Mouse (Mus musculus) cerebellum, postnatal 36 days (tissue): ENCODE measurements around the gene 1700067P10Rik.

Experiments used
- DNase-seq, 2 experiments: peaks; one replicate each; pipeline ENCODE4 v3.0.0; 2021 to 2022; ENCODE audit warnings: mixed read lengths in 2 of 2

1700067P10Rik gene

DNA sequence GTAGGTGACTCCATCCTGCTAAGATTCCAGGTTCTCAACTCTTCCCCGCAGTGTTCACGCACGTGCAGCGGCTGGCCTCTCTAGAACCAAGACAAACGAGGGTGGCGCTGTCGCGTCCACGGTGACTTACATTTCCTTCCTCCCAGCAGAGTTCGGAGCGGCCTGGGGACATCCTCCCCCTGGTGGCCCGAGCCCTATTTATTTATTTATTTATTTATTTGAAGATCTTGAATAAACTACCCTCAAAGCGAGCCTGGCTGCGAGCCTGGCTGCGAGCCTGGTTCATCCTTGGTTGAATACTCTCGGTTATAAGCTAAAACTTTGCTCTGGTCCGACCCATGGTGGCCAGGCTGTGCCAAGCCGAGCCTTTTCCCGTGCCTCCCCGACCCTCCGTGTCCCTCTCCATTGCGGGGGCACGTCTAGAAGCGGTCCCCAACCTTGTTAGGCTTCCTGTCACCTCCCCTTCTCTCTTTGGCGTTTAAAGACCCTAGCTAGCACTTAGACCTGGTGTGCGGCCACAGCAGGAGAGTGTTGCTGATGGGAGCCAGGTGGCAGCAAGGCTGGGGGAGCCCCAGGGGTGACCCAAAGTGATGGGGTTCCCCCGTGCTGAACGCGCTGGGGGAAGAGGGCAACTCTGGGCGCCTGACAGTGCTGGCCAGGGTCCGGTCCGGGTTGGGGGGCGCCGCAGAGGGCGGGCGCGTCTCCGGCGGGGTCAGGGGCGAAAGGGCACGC lies 8.1 kb downstream of the 1700067P10Rik start:
- peak; percentile 29 to 31 for DNase-seq

DNA sequence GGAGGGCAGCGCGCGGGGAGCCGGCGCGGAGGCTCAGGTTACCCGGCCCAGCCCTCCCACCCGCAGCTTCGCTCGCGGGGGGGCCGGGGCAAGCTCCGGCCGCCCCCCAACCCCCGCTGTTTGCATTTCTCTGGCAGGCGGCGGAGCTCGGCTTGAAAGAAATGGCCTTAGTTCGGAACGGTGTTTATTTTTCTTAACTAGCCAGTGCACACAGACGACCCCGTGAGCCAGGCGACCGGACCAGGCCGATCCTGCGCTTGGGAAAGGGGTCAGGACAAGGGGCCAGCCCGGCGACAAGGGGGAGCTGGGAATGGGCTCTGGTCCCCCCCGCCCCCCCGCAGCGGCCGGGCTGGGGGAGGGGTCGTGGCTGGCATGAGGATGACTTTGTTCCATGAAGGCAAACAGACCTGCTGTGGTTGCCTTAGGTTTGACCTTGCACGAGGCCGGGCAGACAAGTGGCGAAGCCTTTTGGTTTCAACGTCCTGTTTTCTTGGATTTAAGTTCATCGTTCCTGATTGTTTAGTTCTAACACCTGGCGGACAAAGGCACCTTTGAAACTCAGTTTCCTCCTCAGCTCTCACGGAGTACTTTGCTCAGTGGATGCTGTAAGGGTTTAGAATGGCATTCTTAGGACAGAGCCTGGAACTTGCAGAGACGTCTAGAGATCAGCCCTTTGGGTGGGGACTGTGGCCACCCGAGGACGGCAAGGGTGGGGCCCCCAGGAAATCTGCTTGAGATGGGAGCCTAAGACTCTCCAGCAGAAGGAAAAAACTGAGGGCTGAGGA lies 8.8 kb downstream of the 1700067P10Rik start:
- DNase-seq, result no peak

DNA sequence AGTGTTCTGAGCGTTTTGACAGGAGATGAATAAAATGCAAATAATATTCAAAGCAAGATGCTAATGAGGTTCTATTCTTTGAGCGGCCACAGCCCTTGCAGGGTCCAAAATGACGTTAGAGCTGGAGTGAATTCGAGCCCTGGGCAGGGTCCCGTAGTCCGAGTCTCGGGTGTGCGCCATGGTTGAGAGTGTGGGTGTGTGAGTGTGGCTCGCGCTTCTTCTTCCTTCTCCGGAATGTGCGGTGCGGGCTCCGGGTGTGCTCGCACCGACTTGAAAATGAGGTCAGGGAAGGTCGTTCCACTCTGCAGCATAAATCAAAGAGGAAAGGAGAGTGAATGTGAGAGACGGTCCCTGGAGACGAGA lies 9.4 kb downstream of the 1700067P10Rik start:
- DNase-seq, result no peak

DNA sequence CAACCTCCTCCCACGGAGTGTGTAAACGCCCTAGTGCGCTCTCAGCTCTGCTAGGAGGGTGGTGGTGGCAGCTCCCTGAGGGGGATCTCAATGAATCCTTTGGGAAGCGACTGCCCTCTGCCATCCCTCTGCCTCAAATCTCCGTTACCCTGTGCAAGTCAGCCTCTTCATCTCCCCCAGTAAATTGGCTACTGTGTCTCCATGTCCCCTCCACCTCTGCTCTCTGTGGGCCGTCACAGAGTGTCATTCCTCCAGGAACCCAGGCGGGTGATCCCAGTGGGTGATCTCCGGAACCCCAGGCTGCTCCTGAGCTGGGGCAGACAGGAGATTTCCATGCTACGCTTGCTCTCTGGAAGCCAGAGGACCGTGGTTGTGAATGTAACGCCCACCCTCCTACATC lies 10.2 kb downstream of the 1700067P10Rik start:
- no peak for DNase-seq

DNA sequence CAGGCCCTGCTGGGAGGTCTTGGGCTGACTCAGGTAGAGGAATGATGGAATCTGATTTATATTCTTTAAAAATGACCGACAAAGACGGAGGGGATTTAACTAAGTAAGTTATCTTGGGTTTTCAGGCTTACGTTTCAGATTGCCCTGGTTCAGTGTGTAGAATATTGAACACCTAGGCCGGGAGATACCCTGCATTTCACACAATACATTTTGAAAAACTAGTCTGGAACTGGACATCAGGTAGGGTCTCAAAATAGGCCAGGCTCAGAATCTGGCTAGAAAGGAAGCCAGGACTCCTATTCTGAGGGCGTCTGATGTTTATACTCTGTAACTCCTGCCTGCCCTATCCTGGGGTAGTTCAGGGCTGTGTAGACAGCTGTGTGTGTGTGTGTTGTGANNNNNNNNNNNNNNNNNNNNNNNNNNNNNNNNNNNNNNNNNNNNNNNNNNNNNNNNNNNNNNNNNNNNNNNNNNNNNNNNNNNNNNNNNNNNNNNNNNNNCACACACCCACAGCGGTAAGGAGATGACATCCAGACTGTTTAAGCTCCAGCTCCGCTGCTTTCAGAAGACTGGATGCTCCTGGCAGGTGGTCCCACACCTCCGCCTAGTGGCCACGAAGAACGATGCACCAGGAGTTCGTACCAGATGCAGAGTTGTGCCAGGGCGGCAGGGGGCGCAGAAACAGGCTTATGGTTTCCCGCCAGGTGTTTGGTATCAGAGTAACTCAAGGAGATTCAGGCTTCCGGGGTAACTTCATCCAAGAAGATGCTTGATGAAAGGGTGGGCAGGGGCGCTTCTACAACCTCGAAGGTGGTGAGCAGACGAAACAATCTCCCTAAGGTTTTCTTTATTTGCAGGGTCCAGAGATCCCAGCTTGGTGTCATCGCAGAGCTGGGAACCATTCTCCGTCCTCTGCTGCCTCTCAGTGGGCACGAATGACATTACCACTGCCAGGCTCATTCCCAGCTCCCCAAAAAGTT lies 11.6 kb downstream of the 1700067P10Rik start:
- peak; percentile 77 to 79 for DNase-seq

DNA sequence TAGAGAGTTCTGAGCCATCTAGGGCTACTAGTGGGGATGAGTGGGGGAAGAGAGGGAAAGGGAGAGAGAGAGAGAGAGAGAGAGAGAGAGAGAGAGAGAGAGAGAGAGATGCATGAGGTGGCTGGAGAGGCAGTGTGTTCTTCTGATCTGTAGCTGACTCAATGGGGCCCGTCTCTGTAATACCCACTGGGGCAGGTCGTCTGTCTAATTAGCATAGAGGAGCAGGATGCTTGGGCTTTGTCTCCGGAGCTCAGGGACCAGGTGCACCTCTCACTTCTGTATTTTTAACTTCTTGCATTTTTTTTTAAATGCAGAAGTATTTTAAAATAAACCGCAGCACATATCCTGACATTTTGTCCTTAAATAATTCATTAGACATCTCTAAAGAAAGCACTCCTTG lies 18.2 kb downstream of the 1700067P10Rik start:
- no peak for DNase-seq

DNA sequence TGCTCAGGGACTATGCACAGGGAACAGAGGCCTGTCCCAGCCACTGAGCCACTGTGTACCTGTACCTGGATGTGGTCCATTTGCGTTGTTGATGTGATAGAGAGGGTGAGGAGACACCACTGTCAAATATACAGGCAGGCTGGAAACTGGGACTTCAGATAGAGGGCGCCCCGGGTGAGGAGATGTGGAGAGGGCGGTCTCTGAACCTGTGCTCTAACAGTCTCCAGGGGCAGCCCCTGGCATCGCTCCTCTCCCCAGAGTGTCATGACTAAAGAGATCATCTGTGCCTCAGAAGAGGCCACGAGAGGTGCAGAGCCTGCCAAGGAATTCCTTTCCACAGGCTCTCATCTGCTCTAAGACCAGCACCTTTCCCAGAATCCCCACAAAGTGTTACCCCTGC lies 18.7 kb downstream of the 1700067P10Rik start:
- no peak for DNase-seq

DNA sequence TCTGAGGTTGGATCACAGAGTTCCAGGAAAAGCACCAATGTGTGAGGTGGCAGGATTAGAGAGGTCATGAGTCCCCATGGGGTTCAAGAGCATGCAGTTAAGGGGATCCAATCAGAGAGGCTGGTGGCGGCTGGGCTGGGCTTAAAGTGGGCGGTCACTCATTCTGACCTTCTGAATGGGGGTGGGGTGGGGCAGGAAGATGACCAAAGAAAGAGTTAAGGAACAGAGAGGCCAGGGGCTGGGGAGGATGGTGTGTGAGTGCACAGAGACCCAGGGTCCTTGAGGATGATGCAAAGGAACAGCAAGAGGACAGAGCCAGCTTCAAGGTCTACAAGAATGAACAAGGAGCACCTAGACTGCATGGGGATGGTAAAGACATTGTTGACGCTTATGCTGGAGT lies 19.4 kb downstream of the 1700067P10Rik start:
- no peak for DNase-seq

DNA sequence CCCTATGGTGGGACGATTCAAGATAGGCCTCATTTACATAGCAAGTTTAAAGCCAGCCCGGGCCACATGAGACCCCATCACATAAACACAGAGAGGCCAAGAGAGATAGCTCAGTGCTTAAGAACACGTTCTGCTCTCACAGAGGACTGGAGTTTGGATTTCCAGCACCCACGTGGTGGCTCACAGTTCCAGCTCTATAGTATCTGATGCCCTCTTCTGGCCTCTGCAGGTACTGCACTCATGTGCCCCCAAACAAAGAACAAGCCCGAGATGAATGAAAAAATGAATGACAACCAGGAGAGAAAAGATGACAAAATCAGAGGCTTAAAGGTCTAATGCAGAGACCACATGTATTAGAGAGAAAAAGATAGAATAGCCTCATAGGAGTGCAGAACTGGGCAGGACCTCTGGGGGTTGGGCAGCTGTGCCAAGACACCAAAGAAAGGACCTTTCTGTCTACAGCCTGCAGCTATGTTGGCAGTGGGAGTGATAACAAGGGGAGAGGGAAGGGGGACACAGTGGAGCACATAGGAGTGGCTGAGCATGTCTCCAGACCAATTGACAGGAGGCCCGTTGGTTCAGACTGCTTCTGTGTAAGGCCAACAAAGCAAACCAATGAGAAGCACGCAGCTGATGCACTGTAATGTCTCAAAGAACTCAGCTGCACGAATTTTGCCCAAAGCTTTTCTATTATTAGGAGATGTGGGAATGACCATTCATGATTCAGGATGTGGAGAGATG lies 21.6 kb downstream of the 1700067P10Rik start:
- peak in 1 of 2 experiments; percentile 17 for DNase-seq

DNA sequence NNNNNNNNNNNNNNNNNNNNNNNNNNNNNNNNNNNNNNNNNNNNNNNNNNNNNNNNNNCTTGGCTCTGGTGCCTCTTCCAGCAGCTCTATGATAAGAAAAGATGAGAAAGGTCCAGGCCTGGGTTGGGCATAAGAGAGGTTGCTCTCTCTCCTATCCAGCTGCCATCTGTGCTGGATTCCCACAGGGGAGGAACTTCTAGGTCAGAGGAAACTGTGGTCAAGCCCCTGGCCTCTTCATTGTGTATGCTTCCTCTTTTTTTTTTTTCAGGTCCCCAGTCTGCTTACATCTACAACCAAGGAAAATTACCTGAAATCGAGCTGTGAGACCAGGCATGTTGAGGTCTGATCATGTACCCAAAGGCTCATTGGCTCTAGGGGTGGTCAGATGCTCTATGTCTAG lies 29.5 kb downstream of the 1700067P10Rik start:
- DNase-seq, result no peak

DNA sequence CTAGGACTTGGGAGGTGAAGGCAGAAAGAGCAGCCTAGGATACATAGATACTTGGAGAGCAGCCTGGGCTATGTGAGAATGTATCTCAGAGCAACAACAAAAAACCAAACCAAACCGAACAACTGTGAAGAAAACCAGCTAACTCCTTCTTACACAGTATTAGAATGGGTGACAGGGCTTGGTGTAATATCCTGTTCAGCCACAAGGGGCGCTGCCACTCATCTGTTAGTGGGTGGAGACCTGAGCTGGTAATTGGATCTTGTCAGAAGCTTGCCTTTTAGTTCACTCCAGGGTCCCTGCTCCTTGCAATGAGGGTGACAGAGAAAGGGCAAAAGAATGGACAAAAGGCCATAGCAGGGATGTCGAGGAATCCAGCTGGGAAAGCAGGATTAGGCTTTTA lies 30.5 kb downstream of the 1700067P10Rik start:
- DNase-seq, result peak; percentile 68 to 70

DNA sequence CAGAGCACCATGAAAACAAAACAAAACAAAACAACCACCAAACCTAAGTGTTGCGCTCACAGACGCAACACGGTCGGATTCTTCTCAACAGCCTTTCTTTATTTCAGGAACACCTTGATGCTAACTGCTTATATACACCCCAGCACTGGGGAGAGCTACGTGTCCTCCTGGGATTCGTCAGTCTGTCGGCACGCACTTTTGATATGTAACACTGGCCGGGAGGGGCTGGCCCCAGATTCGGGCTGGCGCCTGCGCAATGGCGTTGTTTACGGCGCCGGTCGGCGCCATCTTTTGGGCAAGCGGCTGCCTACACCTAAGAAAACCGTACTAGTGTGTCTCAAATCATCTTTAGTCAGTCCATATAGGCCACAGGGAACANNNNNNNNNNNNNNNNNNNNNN lies 31.3 kb downstream of the 1700067P10Rik start:
- no peak for DNase-seq

DNA sequence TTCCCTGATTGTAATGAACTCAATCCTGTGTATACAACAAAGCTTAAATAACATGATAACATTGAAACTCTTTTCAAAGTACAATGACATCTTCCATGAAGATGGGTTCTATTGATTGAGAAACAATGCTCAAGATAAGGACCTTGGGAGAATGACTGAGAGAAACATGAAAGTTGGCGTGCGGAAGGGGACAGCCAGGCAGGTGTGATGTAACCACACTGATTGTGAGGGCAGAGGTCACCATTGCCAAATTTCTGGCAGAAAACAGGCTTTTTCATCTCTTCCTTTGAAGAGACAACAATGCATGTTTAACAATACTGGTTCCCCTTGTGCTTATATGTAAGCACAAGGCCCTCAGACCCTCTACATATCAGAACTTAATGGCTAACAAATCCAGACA lies 43.7 kb downstream of the 1700067P10Rik start:
- no peak for DNase-seq
